ENCODE assay signal across 8 mouse cellular contexts in genomic region chr2:70562011-70562491, GRCm38 (mm10). TPM values are rescaled to one million over a fixed set of nuclear protein-coding genes. Genes with fewer than 3 reads are reported as not detected.
DNase-seq lines count a peak whose midpoint lies in the region; ATAC-seq and TF ChIP-seq lines count a peak whose summit lies in the region.

No protein-coding gene starts in this region.

- H3K27ac ChIP-seq in lung, embryonic 16.5 days (ENCODE audit: low read length) = no peak overlapping the region
- no peak overlapping the region for H3K27ac ChIP-seq in intestine, embryonic 15.5 days

- under 1% methylated on average over 42 of the region's 42 CpGs for WGBS in lung, embryonic 16.5 days
- WGBS in lung, adult 2 months = under 1% methylated on average over 40 of the region's 42 CpGs
- WGBS in intestine, embryonic 15.5 days = under 1% methylated on average over 42 of the region's 42 CpGs

- H3K4me3 ChIP-seq in lung, embryonic 16.5 days (ENCODE audit: low read length) = peak overlapping the region; percentile 33
- H3K4me3 ChIP-seq in lung, adult 2 months (replicated peaks; ENCODE audit: extremely low read depth, low read depth, low read length) = no peak overlapping the region
- H3K4me3 ChIP-seq in intestine, embryonic 15.5 days (replicated peaks) = peak overlapping the region; percentile 16

- H3K4me2 ChIP-seq in lung, embryonic 16.5 days (ENCODE audit: low read depth, low read length) = peak overlapping the region; percentile 38
- H3K4me2 ChIP-seq in intestine, embryonic 15.5 days (replicated peaks) = peak overlapping the region; percentile 47

- H3K36me3 ChIP-seq in lung, embryonic 16.5 days (ENCODE audit: control insufficient read depth, insufficient read depth, low read length) = no peaks in the 10 kb centered on the region
- H3K36me3 ChIP-seq in intestine, embryonic 15.5 days = no peaks in the 10 kb centered on the region

- ATAC-seq in lung, embryonic 16.5 days (ENCODE audit: low read depth) = no peak
- ATAC-seq in intestine, embryonic 15.5 days = no peak

- H3K9ac ChIP-seq in lung, embryonic 16.5 days (ENCODE audit: low read length) = no peak overlapping the region
- H3K9ac ChIP-seq in intestine, embryonic 15.5 days = no peak overlapping the region

- H3K9me3 ChIP-seq in lung, embryonic 16.5 days (ENCODE audit: control insufficient read depth, low read length) = no peaks in the 10 kb centered on the region
- no peaks in the 10 kb centered on the region for H3K9me3 ChIP-seq in intestine, embryonic 15.5 days

- no peak for TF ChIP-seq POLR2A in lung, adult 2 months (IDR thresholded peaks at IDR 0.05; ENCODE audit: borderline replicate concordance, extremely low read depth, low read depth, low read length)

- peaks cover 27% of the 10 kb centered on the region for H3K4me1 ChIP-seq in lung, embryonic 16.5 days (replicated peaks; ENCODE audit: control insufficient read depth, insufficient read depth, low read length)
- no peaks in the 10 kb centered on the region for H3K4me1 ChIP-seq in lung, adult 2 months (ENCODE audit: control insufficient read depth, insufficient read depth, low read length)
- H3K4me1 ChIP-seq in intestine, embryonic 15.5 days (replicated peaks) = peaks cover 24% of the 10 kb centered on the region

- H3K27me3 ChIP-seq in lung, embryonic 16.5 days (ENCODE audit: control insufficient read depth, insufficient read depth, low read depth, low read length) = peaks cover 81% of the 10 kb centered on the region
- peaks cover 83% of the 10 kb centered on the region for H3K27me3 ChIP-seq in intestine, embryonic 15.5 days (replicated peaks)

- DNase-seq in adrenal gland, adult 2 months = peak; percentile 69
- DNase-seq in adrenal gland, postnatal 4 days (ENCODE audit: low spot score in 2 of 2) = no peak
- DNase-seq in lung, adult 2 months = no peak
- DNase-seq in retina, embryonic 14.5 days (ENCODE audit: low spot score) = peak; percentile 37
- no peak for DNase-seq in thymus, adult 18-20 months
- no peak for DNase-seq in urinary bladder, postnatal 36 days (ENCODE audit: low spot score in 2 of 2)

- TF ChIP-seq CTCF in lung, adult 2 months (IDR thresholded peaks at IDR 0.05; ENCODE audit: insufficient read depth, low read length) = no peak

RNA-seq across cellular contexts. Expression of gene Gad1, which starts 9.2 kb away (rescaled TPM):
- 1 to 10 TPM; 4.2 to 9.5 TPM for total RNA-seq in adrenal gland, adult 2 months (2021)
- polyA plus RNA-seq in adrenal gland, adult 2 months (2012; rRNA removed) = 4.2 and 8.0 TPM in 2 replicates
- 1 to 10 TPM; 2.1 to 2.6 TPM for total RNA-seq in adrenal gland, postnatal 4 days (2021)
- 0.46 and 0.63 TPM in 2 replicates for polyA plus RNA-seq in lung, embryonic 16.5 days (2015; fragmentation: Nextera tagmentation; extraction: Ambion mirVana)
- polyA plus RNA-seq in lung, adult 2 months (2012; rRNA removed) = 0.28 and 0.37 TPM in 2 replicates
- polyA plus RNA-seq in intestine, embryonic 15.5 days (2015; fragmentation: Nextera tagmentation; extraction: Ambion mirVana) = 0.16 and 0.49 TPM in 2 replicates

RNA-seq across cellular contexts. Expression of gene Erich2, which starts 53.4 kb away (rescaled TPM):
- under 1 TPM in 1 of 2 experiments, not detected in 1; 0.17 TPM for total RNA-seq in adrenal gland, adult 2 months (2021)
- polyA plus RNA-seq in adrenal gland, adult 2 months (2012; rRNA removed) = 0.10 and 0.15 TPM in 2 replicates
- total RNA-seq in adrenal gland, postnatal 4 days (2021) = under 1 TPM; 0.28 to 0.76 TPM
- polyA plus RNA-seq in lung, embryonic 16.5 days (2015; fragmentation: Nextera tagmentation; extraction: Ambion mirVana) = 10.0 and 11.9 TPM in 2 replicates
- polyA plus RNA-seq in lung, adult 2 months (2012; rRNA removed) = 3.5 and 4.4 TPM in 2 replicates
- 0.88 and 1.5 TPM in 2 replicates for polyA plus RNA-seq in intestine, embryonic 15.5 days (2015; fragmentation: Nextera tagmentation; extraction: Ambion mirVana)

Comparison
In these comparisons a context has a peak if more than half of its experiments do, and no peak if none do; other contexts are left out.
1. DNase-seq: peak in adrenal gland, adult 2 months (single experiment) and retina, embryonic 14.5 days (single experiment); none in adrenal gland, postnatal 4 days (0 of 2), lung, adult 2 months (single experiment), thymus, adult 18-20 months (0 of 2) and urinary bladder, postnatal 36 days (0 of 2).